Mouse (Mus musculus) small intestine, adult 2 months (tissue): ENCODE data around the gene Dnajc21.

Source experiments
- CTCF ChIP-seq: fragments of 200-500 bp; IDR thresholded peaks from 2 replicates; pipeline ENCODE4 v1.5.1; 2012; ENCODE audit warnings: low read depth, mild to moderate bottlenecking, control low read depth, inconsistent platforms, low read length, moderate library complexity, mixed read lengths; ENCODE audit not compliant: insufficient replicate concordance, insufficient read length; ENCODE audit errors: extremely low read depth
- POLR2A ChIP-seq: fragments of 200-500 bp; IDR thresholded peaks from 2 replicates; pipeline ENCODE4 v1.6.1; 2012; ENCODE audit warnings: low read depth, mild to moderate bottlenecking, control low read depth, inconsistent platforms, low read length, moderate library complexity

GRCm38 (mm10) chr15:10447102-10447501 is 23.2 kb downstream of the Dnajc21 start:
- TF ChIP-seq CTCF (no peak), POLR2A (no peak)
